Mouse (Mus musculus) spleen, adult 2 months (tissue): ENCODE results near the gene Hmcn2. TPM values are rescaled to one million over a fixed set of nuclear protein-coding genes. Genes with fewer than 3 reads are reported as not detected.

Experiments
- DNase-seq, 2 experiments: peaks; one replicate each; pipeline versions ENCODE4 v3.0.0 to v3.0.0-alpha.2; 2012 to 2021; ENCODE audit warnings: low spot score in 2 of 2, low read depth in 1 of 2
- H3K27ac ChIP-seq: fragments of 200-500 bp; 2 replicates; pipeline ENCODE4 v1.5.1; 2012; ENCODE audit warnings: low read length, inconsistent platforms; ENCODE audit not compliant: insufficient read depth
- H3K27me3 ChIP-seq: fragments of 200-500 bp; 2 replicates; pipeline ENCODE4 v1.6.1; 2012; ENCODE audit warnings: mild to moderate bottlenecking, moderate library complexity, low read length, inconsistent platforms; ENCODE audit not compliant: control insufficient read depth, insufficient read depth
- H3K36me3 ChIP-seq: fragments of 200-500 bp; 2 replicates; pipeline ENCODE4 v1.6.1; 2012; ENCODE audit warnings: mild to moderate bottlenecking, low read length, inconsistent platforms; ENCODE audit not compliant: control insufficient read depth, insufficient read depth
- H3K4me1 ChIP-seq: fragments of 200-500 bp; 2 replicates; pipeline ENCODE4 v1.6.1; 2011; ENCODE audit warnings: inconsistent platforms; ENCODE audit not compliant: control insufficient read depth, insufficient read depth, insufficient read length
- H3K4me3 ChIP-seq: fragments of 200-500 bp; 2 replicates; pipeline ENCODE4 v1.5.1; 2011; ENCODE audit warnings: mild to moderate bottlenecking, inconsistent platforms; ENCODE audit not compliant: insufficient read depth, insufficient read length; ENCODE audit errors: extremely low read depth
- CTCF ChIP-seq: fragments of 200-500 bp; IDR thresholded peaks from 2 replicates; pipeline ENCODE4 v1.5.1; 2011; ENCODE audit warnings: mild to moderate bottlenecking, inconsistent platforms; ENCODE audit not compliant: insufficient read depth, insufficient read length, insufficient replicate concordance; ENCODE audit errors: extremely low read depth
- POLR2A ChIP-seq: fragments of 200-500 bp; IDR thresholded peaks from 2 replicates; pipeline ENCODE4 v1.6.1; 2011; ENCODE audit warnings: low read depth, low read length, inconsistent platforms
- WGBS: fragments of 180-500 bp; shearing (Covaris S2); methylation state at CpG from one replicate; pipeline ENCODE4 v1.1.7; 2018; 5-methylcytosine and 5-hydroxymethylcytosine counted together
- polyA plus RNA-seq: library from polyadenylated mRNA; depleted of rRNA; stranded (reverse); fragments of >200 nt; gene quantifications from 2 replicates; pipeline ENCODE4 v1.2.3, GENCODE M21; 2012

Hmcn2 gene
- polyA plus RNA-seq, 1 experiment = 1.1 TPM

- no peak for TF ChIP-seq CTCF
- TF ChIP-seq POLR2A = no peak
- no peak for DNase-seq
- no peak overlapping the region for H3K4me3 ChIP-seq
- H3K36me3 ChIP-seq = no peaks in the 10 kb centered on the region
- 94% methylated on average over 6 of the region's 6 CpGs for WGBS
- no peaks in the 10 kb centered on the region for H3K27me3 ChIP-seq
- no peaks in the 10 kb centered on the region for H3K4me1 ChIP-seq
- no peak overlapping the region for H3K27ac ChIP-seq
These were observed 39.2 kb upstream of the Hmcn2 start for GRCm38 (mm10) chr2:31274993-31275392.

GRCm38 (mm10) chr2:31277810-31278209, 36.4 kb upstream of the Hmcn2 start:
- H3K4me3 ChIP-seq = no peak overlapping the region
- TF ChIP-seq POLR2A (no peak), CTCF (no peak)
- no peak overlapping the region for H3K27ac ChIP-seq
- 86% methylated on average over 6 of the region's 6 CpGs for WGBS
- H3K36me3 ChIP-seq = no peaks in the 10 kb centered on the region
- no peaks in the 10 kb centered on the region for H3K27me3 ChIP-seq
- no peaks in the 10 kb centered on the region for H3K4me1 ChIP-seq
- DNase-seq = no peak

- no peaks in the 10 kb centered on the region for H3K4me1 ChIP-seq
- WGBS = 94% methylated on average over 5 of the region's 5 CpGs
- no peak overlapping the region for H3K4me3 ChIP-seq
- DNase-seq = no peak
- no peak overlapping the region for H3K27ac ChIP-seq
- H3K27me3 ChIP-seq = no peaks in the 10 kb centered on the region
- TF ChIP-seq POLR2A (no peak), CTCF (no peak)
- no peaks in the 10 kb centered on the region for H3K36me3 ChIP-seq
These were observed 35.7 kb upstream of the Hmcn2 start for GRCm38 (mm10) chr2:31278483-31278882.

GRCm38 (mm10) chr2:31281138-31281537, 33.1 kb upstream of the Hmcn2 start:
- Histone ChIP-seq H3K4me1 (no peaks in the 10 kb centered on the region), H3K36me3 (no peaks in the 10 kb centered on the region), H3K4me3 (no peak overlapping the region), H3K27me3 (no peaks in the 10 kb centered on the region), H3K27ac (no peak overlapping the region)
- 91% methylated on average over 8 of the region's 8 CpGs for WGBS
- TF ChIP-seq CTCF = no peak
- no peak for TF ChIP-seq POLR2A
- no peak for DNase-seq

- H3K4me3 ChIP-seq = no peak overlapping the region
- H3K4me1 ChIP-seq = no peaks in the 10 kb centered on the region
- no peaks in the 10 kb centered on the region for H3K27me3 ChIP-seq
- DNase-seq = no peak
- no peak for TF ChIP-seq POLR2A
- TF ChIP-seq CTCF = no peak
- no peak overlapping the region for H3K27ac ChIP-seq
- no peaks in the 10 kb centered on the region for H3K36me3 ChIP-seq
- 82% methylated on average over 7 of the region's 7 CpGs for WGBS
These were observed 31.9 kb upstream of the Hmcn2 start for GRCm38 (mm10) chr2:31282266-31282665.

GRCm38 (mm10) chr2:31282880-31283279, 31.3 kb upstream of the Hmcn2 start:
- no peaks in the 10 kb centered on the region for H3K4me1 ChIP-seq
- H3K27ac ChIP-seq = no peak overlapping the region
- no peaks in the 10 kb centered on the region for H3K36me3 ChIP-seq
- DNase-seq = no peak
- H3K27me3 ChIP-seq = no peaks in the 10 kb centered on the region
- no peak for TF ChIP-seq CTCF
- TF ChIP-seq POLR2A = no peak
- no peak overlapping the region for H3K4me3 ChIP-seq
- WGBS = 96% methylated on average over 12 of the region's 12 CpGs

- no peaks in the 10 kb centered on the region for H3K4me1 ChIP-seq
- H3K4me3 ChIP-seq = no peak overlapping the region
- H3K36me3 ChIP-seq = no peaks in the 10 kb centered on the region
- WGBS = 86% methylated on average over 5 of the region's 5 CpGs
- DNase-seq = no peak
- H3K27ac ChIP-seq = no peak overlapping the region
- TF ChIP-seq POLR2A (no peak), CTCF (no peak)
- H3K27me3 ChIP-seq = no peaks in the 10 kb centered on the region
These were observed 29.7 kb upstream of the Hmcn2 start for GRCm38 (mm10) chr2:31284531-31284930.
